Mouse (Mus musculus): ENCODE results near the gene Celf2.

Gene Celf2

GRCm38 (mm10) chr2:7026737-7027136, 482.6 kb downstream of the Celf2 start:
- no peak for DNase-seq (ENCODE audit: low read depth in 1 of 2, low spot score in 2 of 2)

GRCm38 (mm10) chr2:7025594-7025993, 483.8 kb downstream of the Celf2 start:
- no peak for DNase-seq (ENCODE audit: low read depth in 1 of 2, low spot score in 2 of 2)

- no peak for DNase-seq (ENCODE audit: low read depth in 1 of 2, low spot score in 2 of 2)
Observed at GRCm38 (mm10) chr2:7022184-7022583, 487.2 kb downstream of the Celf2 start.

- DNase-seq (ENCODE audit: low read depth in 1 of 2, low spot score in 2 of 2): no peak
Observed at GRCm38 (mm10) chr2:7017384-7018113, 491.8 kb downstream of the Celf2 start.

GRCm38 (mm10) chr2:7013126-7013525, 496.2 kb downstream of the Celf2 start:
- no peak for DNase-seq (ENCODE audit: low read depth in 1 of 2, low spot score in 2 of 2)

GRCm38 (mm10) chr2:7006816-7007215, 502.5 kb downstream of the Celf2 start:
- no peak for DNase-seq (ENCODE audit: low read depth in 1 of 2, low spot score in 2 of 2)

- no peak for DNase-seq (ENCODE audit: low read depth in 1 of 2, low spot score in 2 of 2)
Observed at GRCm38 (mm10) chr2:7001967-7002366, 507.4 kb downstream of the Celf2 start.

- no peak for DNase-seq (ENCODE audit: low read depth in 1 of 2, low spot score in 2 of 2)
Observed at GRCm38 (mm10) chr2:6991010-6991421, 518.3 kb downstream of the Celf2 start.

- no peak for DNase-seq (ENCODE audit: low read depth in 1 of 2, low spot score in 2 of 2)
Observed at GRCm38 (mm10) chr2:6985706-6986105, 523.7 kb downstream of the Celf2 start.

- no peak for DNase-seq (ENCODE audit: low read depth in 1 of 2, low spot score in 2 of 2)
Observed at GRCm38 (mm10) chr2:6983902-6984301, 525.5 kb downstream of the Celf2 start.

GRCm38 (mm10) chr2:6976300-6976699, 533.1 kb downstream of the Celf2 start:
- no peak for DNase-seq (ENCODE audit: low read depth in 1 of 2, low spot score in 2 of 2)

GRCm38 (mm10) chr2:6969228-6969627, 540.1 kb downstream of the Celf2 start:
- no peak for DNase-seq (ENCODE audit: low read depth in 1 of 2, low spot score in 2 of 2)

GRCm38 (mm10) chr2:6965243-6965642, 544.1 kb downstream of the Celf2 start:
- no peak for DNase-seq (ENCODE audit: low read depth in 1 of 2, low spot score in 2 of 2)

GRCm38 (mm10) chr2:6950702-6951101, 558.7 kb downstream of the Celf2 start:
- no peak for DNase-seq (ENCODE audit: low read depth in 1 of 2, low spot score in 2 of 2)

- no peak for DNase-seq (ENCODE audit: low read depth in 1 of 2, low spot score in 2 of 2)
Observed at GRCm38 (mm10) chr2:6945638-6946415, 563.5 kb downstream of the Celf2 start.

GRCm38 (mm10) chr2:6943651-6944050, 565.7 kb downstream of the Celf2 start:
- DNase-seq (ENCODE audit: low read depth in 1 of 2, low spot score in 2 of 2): no peak

- DNase-seq (ENCODE audit: low read depth in 1 of 2, low spot score in 2 of 2): no peak
Observed at GRCm38 (mm10) chr2:6942635-6943390, 566.5 kb downstream of the Celf2 start.

GRCm38 (mm10) chr2:6939143-6939542, 570.2 kb downstream of the Celf2 start:
- no peak for DNase-seq (ENCODE audit: low read depth in 1 of 2, low spot score in 2 of 2)

- DNase-seq (ENCODE audit: low read depth in 1 of 2, low spot score in 2 of 2): no peak
Observed at GRCm38 (mm10) chr2:6933130-6933529, 576.2 kb downstream of the Celf2 start.

GRCm38 (mm10) chr2:6927693-6928360, 581.5 kb downstream of the Celf2 start:
- DNase-seq (ENCODE audit: low read depth in 1 of 2, low spot score in 2 of 2): no peak

GRCm38 (mm10) chr2:6925505-6925904, 583.9 kb downstream of the Celf2 start:
- DNase-seq (ENCODE audit: low read depth in 1 of 2, low spot score in 2 of 2): no peak

All from monocyte, adult 2 months (primary cell).